Mouse (Mus musculus) gastrocnemius, adult 8-10 months (tissue): Measurements from ENCODE around the gene Phgr1. TPM values are rescaled to one million over a fixed set of nuclear protein-coding genes. Genes with fewer than 3 reads are reported as not detected.

ENCODE experiments used
- DNase-seq, 2 experiments: peaks; one replicate each; pipeline ENCODE4 v3.0.0; 2022; ENCODE audit warnings: low spot score in 2 of 2
- total RNA-seq, 4 experiments: library from RNA; stranded (reverse); gene quantifications; 2 replicates each; pipeline ENCODE4 v1.2.4; 2022

The Phgr1 gene
- not detected for total RNA-seq

- no peak for DNase-seq
These were observed at the start of gene Phgr1 for GRCm38 (mm10) chr2:118772158-118772874. Gene Phgr1 (plus strand): TSS chr2:118772769.

GRCm38 (mm10) chr2:118723693-118724486 is 48.7 kb upstream of the Phgr1 start:
- DNase-seq = no peak

DNA sequence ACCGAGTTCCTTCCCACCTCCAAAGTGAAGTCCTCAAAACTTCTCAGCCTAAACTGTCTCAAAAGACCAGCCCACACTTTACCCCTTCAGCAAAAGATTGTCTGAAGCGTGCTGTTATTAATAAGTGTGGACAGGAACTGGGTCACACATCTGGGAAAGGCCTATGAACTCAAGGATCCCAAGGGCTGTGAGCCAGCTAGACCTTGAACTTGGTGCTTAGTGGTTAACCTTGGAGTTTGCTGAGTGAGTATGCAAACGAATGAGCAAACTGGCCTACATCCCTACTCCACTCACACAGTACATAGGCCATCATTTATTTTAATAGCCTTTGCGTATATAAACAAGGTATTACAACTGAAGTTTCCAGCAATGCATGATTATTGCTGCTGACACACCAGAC is 47.1 kb upstream of the Phgr1 start:
- no peak for DNase-seq

DNA sequence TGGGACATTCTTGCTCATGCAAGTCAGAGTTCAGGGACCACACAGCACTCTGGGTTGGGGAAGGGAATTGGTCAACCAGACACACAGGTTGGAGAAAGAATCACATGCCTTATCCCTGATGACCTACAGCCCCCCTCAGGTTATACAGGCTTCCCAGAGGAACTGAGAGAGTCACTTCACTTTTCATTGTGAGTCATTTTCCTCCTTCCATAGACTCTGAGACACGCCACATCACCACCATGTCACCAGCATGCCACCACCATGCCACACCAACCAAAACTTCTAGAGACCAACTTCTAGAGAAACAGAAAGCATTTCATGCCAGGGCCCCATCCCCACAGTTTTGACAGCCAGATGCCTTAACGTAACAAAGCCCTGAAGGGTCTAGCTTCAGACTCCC is 45.7 kb upstream of the Phgr1 start:
- no peak for DNase-seq

GRCm38 (mm10) chr2:118727911-118728310 is 44.7 kb upstream of the Phgr1 start:
- no peak for DNase-seq

GRCm38 (mm10) chr2:118728337-118728736 is 44.2 kb upstream of the Phgr1 start, which contains the start of gene Plcb2:
Gene Plcb2 (minus strand): TSS chr2:118728438.
- no peak for DNase-seq

- no peak for DNase-seq
These were observed 43.4 kb upstream of the Phgr1 start for GRCm38 (mm10) chr2:118729194-118729593.

DNA sequence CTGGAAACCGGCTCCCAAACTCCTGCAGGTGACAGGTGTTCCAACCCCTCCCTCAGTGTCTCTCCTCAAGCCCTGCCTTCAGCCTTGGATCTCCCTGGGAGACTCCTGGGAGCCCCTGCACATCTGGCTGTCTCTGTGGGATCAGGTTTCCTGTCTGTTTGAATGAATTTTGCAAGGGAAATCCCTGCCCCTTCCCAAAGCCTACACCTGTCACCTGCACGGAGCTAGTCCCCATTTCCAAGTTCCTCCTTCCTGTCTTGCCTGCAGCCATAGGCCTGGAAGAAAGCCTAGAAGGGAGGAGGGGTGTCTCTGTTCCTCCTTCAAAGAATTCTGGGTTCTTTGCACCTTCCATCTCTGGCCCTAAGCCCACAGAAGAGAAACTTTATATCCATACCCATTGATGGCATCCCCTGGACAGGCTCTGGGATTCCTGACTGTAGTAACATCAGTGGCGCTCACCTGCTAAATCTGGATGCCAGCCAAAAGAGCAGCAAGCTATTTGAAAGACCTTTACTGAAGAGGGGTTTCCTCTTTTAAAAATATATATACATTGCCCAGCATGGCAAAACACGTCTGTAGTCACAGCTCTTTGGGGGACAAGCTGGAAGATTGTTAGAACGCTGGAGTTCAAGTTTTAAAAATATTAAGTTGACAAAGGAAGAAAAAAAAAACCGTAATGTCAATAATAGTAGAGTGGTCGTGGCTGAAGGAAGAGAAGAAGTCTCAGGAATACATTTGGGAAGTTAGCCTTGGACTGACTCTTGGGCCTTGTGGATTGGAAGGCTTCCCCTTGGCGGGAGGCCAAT is 42.5 kb upstream of the Phgr1 start:
- DNase-seq = no peak

- DNase-seq = peak; percentile 37 to 59
These were observed 42.0 kb upstream of the Phgr1 start for GRCm38 (mm10) chr2:118730622-118730915.

DNA sequence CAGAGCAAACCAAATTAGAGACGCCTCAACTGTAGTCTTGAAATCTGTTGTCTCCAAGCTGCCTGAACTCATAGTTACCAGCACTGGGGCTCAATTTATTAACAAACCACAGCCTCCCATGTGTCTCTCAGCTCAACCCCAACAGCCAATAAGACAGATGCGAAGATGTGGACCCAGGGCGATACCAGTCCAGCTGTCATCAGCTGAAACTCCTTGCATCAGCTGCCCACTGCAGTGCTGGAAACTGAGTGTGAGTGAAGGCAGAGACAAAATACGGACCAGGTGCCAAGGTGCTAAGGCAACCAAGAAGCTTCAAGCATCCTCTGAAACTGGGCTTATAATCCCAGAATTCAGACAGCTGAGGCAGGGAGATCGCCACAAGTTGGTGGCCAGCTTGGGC is 40.6 kb upstream of the Phgr1 start:
- no peak for DNase-seq

DNA sequence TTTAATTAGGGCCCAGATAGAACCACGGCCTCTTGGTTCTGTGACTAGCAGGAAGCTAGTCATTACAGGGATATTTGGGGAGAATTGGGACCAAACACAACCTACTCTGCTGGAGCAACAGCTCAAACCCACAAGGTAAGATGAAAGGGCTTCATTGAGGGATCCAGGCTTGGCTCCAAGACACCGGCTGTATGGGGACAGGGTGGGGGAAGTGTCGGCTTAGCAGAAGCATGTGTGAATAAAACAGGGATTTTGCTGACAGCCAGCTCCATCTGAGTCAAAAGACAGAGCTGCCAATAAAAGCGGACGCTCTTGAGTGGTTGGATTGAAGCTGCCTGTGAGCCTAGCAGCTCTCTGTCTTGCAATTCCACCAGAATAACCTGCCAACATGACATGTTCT is 39.2 kb upstream of the Phgr1 start:
- no peak for DNase-seq

GRCm38 (mm10) chr2:118740341-118740740 is 32.2 kb upstream of the Phgr1 start:
- no peak for DNase-seq

DNA sequence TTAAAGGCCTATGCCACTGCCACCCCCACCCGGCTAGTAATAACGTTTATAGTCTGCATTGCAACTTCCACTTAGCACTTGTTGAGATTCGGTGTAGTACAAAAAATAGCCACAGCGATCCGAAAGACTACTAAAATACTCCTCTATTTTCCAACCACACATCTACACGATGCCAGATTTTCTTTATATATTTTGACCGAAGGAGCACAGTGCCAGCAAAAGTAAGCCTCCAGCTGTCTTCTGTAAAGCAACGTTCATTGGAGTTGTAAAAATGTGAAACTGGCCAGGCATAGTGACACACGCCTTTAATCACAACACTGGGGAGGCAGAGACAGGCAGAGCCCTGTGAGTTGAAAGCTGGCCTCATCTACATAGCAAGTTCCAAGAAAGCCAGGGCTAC is 31.4 kb upstream of the Phgr1 start:
- no peak for DNase-seq

GRCm38 (mm10) chr2:118743261-118743943 is 29.2 kb upstream of the Phgr1 start:
- no peak for DNase-seq

- DNase-seq = no peak
These were observed 27.9 kb upstream of the Phgr1 start for GRCm38 (mm10) chr2:118744621-118745020.

GRCm38 (mm10) chr2:118745232-118745884 is 27.2 kb upstream of the Phgr1 start, which contains the start of gene Inafm2:
Gene Inafm2 (plus strand): TSS chr2:118745758.
- peak; percentile 78 to 88 for DNase-seq

DNA sequence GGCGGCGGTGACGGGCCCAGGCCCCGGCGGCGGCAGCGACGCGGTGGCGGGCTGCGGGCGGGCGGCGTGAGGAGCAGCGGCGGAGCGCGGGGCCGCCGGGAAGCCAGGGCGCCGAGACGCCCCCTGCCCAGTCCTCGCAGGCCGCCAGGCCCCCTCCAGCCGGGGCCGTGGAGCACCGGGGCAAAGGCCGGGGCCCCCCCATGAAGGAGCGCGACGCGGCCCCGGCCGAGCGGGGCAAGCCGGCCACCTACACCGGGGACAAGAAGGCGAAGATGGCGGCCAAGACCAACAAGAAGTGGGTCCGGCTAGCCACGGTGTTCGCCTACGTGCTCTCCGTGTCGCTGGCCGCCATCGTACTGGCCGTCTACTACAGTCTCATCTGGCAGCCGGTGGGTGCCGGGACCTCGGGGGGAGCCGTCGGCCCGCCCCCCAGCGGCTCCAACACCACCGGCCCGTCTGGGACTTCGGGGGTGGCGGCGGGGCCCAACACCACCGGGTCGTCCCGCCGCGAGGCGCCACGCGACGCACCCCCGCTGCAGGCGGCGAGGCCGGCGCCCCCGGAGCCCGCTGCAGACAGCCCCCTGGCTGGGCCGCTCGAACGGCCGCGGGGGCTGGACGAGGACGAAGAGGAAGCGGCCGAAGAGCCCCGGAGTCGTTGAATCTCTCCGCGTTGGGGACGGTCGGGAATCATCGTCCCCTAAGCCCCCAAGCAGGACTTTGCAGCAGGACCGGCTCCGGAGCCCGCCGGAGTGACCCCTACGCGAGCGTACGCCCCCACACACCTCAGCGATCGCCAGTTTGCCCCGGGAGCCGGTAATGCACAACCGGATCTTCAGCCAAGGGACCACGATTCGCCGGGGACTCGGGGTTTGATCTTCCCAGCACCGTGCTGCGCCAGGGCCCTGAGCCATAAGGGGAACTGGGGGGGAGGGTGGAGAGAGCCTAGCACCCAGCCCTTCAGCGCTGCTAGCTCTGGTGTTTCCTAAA is 26.4 kb upstream of the Phgr1 start:
- DNase-seq = no peak

DNA sequence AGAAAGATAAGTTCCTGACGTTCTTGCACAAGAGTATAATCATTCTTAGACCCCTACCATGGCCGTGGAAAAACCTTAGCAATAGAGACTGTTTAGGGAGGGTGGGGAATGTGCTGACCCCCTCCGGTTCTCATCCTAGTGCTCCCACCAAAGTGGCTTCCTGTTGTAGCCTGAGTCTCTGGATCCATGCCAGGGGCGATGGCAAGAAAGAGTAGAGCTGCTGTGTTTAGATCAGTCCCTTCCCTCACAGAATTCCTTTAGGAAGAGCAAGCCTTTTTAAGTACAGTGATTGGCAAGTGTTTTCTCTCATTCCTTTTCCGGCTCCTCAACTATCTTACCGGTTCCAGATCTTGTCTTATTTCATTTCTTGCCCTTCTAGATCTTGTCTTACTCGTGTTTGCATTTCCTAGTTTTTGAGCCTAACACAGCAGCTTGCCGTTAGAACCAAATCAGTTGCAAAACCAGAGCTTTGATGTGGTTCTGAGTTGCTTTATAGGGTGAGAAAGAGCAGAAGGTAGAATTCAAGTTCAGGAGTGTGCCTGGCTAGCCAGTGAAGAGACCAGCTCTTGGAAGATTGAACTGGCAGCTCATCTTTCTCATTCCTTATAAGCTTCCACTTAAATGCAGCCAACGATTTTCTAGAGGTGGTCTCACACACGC is 25.1 kb upstream of the Phgr1 start:
- DNase-seq = no peak

- DNase-seq = no peak
These were observed 23.2 kb upstream of the Phgr1 start for GRCm38 (mm10) chr2:118749341-118749884.
